Mouse (Mus musculus) CH12.LX (cell line): ENCODE measurements around the gene Slc6a18. TPM values are rescaled to one million over a fixed set of nuclear protein-coding genes. Genes with fewer than 3 reads are reported as not detected.
A peak's percentile ranks its signal among the peaks of the same experiment; 100 is the strongest.

Experiments used
- DNase-seq: peaks from one replicate; pipeline ENCODE4 v3.0.0-alpha.2; 2013; ENCODE audit errors: extremely low read depth
- H3K27ac ChIP-seq: 2 replicates; pipeline ENCODE4 v1.5.1; 2012; ENCODE audit warnings: low read depth, mild to moderate bottlenecking, control low read depth, moderate library complexity; ENCODE audit not compliant: insufficient read depth
- H3K27me3 ChIP-seq: replicated peaks from 2 replicates; pipeline ENCODE3; 2012; ENCODE audit warnings: inconsistent platforms
- H3K36me3 ChIP-seq, 2 experiments: replicated peaks in 1 of 2; 2 replicates each; pipeline versions ENCODE3 to v1.6.1; 2012; ENCODE audit warnings: inconsistent platforms in 1 of 2, low read length in 1 of 2, mild to moderate bottlenecking in 1 of 2, mixed read lengths in 1 of 2, moderate library complexity in 1 of 2; ENCODE audit not compliant: control insufficient read depth in 1 of 2, insufficient read depth in 1 of 2
- H3K4me1 ChIP-seq, 2 experiments: 2 replicates each; pipeline ENCODE4 v1.6.1; 2012; ENCODE audit warnings: inconsistent platforms in 1 of 2, moderate library complexity in 1 of 2; ENCODE audit not compliant: insufficient read depth in 2 of 2, control insufficient read depth in 1 of 2
- H3K4me2 ChIP-seq: 2 replicates; pipeline ENCODE4 v1.6.1; 2012; ENCODE audit warnings: low read depth, mild to moderate bottlenecking, control low read depth; ENCODE audit not compliant: poor library complexity, insufficient read depth, severe bottlenecking
- H3K4me3 ChIP-seq, 3 experiments: fragments of 150-350 bp in 1 of 3; sonication (generic) in 1 of 3; replicated peaks in 1 of 3; 2 replicates each; pipeline versions ENCODE3 to v1.5.1; 2011 to 2012; ENCODE audit warnings: low read depth in 2 of 3, low read length in 2 of 3, mild to moderate bottlenecking in 2 of 3, moderate library complexity in 2 of 3, control low read depth in 1 of 3, improper control_type of control experiment in 1 of 3, inconsistent platforms in 1 of 3, mixed read lengths in 1 of 3; ENCODE audit not compliant: poor library complexity in 1 of 3
- H3K79me2 ChIP-seq: replicated peaks from 2 replicates; pipeline ENCODE4 v1.6.1; 2012; ENCODE audit warnings: mild to moderate bottlenecking, moderate library complexity; ENCODE audit not compliant: control insufficient read depth, poor library complexity, insufficient read depth, severe bottlenecking; ENCODE audit errors: extremely low read depth
- H3K9ac ChIP-seq: 2 replicates; pipeline ENCODE4 v1.6.1; 2012; ENCODE audit warnings: low read depth, mild to moderate bottlenecking, control low read depth, moderate library complexity; ENCODE audit not compliant: insufficient read depth
- H3K9me3 ChIP-seq: replicated peaks from 2 replicates; pipeline ENCODE3; 2012; ENCODE audit warnings: low read length, inconsistent platforms, mixed read lengths
- BHLHE40 ChIP-seq: IDR thresholded peaks from 2 replicates; pipeline ENCODE4 v1.6.1; 2011; ENCODE audit warnings: mild to moderate bottlenecking, low read depth, low read length, improper control_type of control experiment
- CHD1 ChIP-seq: IDR thresholded peaks from 2 replicates; pipeline ENCODE4 v1.6.1; 2012; ENCODE audit warnings: low read depth, low read length, improper control_type of control experiment, inconsistent platforms
- CHD2 ChIP-seq: IDR thresholded peaks from 2 replicates; pipeline ENCODE4 v1.6.1; 2011; ENCODE audit warnings: low read length, improper control_type of control experiment
- CTCF ChIP-seq, 2 experiments: IDR thresholded peaks in 1 of 2; conservative IDR thresholded peaks in 1 of 2; 2 replicates each; pipeline ENCODE4 v1.5.1; 2011 to 2012; ENCODE audit warnings: low read depth in 2 of 2, low read length in 2 of 2, improper control_type of control experiment in 1 of 2, inconsistent platforms in 1 of 2, mild to moderate bottlenecking in 1 of 2, moderate library complexity in 1 of 2
- E2F4 ChIP-seq: IDR thresholded peaks from 2 replicates; pipeline ENCODE4 v1.6.1; 2011; ENCODE audit warnings: low read depth, low read length, improper control_type of control experiment; ENCODE audit not compliant: insufficient replicate concordance
- ELF1 ChIP-seq: IDR thresholded peaks from 2 replicates; pipeline ENCODE4 v1.6.1; 2014; ENCODE audit warnings: low read depth, mild to moderate bottlenecking, inconsistent platforms, low read length, improper control_type of control experiment
- EP300 ChIP-seq: IDR thresholded peaks from 2 replicates; pipeline ENCODE4 v1.6.1; 2011; ENCODE audit warnings: low read length, improper control_type of control experiment
- ETS1 ChIP-seq: conservative IDR thresholded peaks from 2 replicates; pipeline ENCODE4 v1.6.1; 2012; ENCODE audit warnings: low read depth, mild to moderate bottlenecking, inconsistent platforms, low read length, improper control_type of control experiment, moderate library complexity
- HCFC1 ChIP-seq: IDR thresholded peaks from 2 replicates; pipeline ENCODE4 v1.6.1; 2012; ENCODE audit warnings: low read depth, mild to moderate bottlenecking, inconsistent platforms, low read length, improper control_type of control experiment
- IRF4 ChIP-seq: IDR thresholded peaks from 2 replicates; pipeline ENCODE4 v1.6.1; 2014; ENCODE audit warnings: low read depth, mild to moderate bottlenecking, inconsistent platforms, low read length, improper control_type of control experiment
- JUN ChIP-seq: IDR thresholded peaks from 2 replicates; pipeline ENCODE4 v1.6.1; 2011; ENCODE audit warnings: low read depth, mild to moderate bottlenecking, low read length, improper control_type of control experiment, moderate library complexity; ENCODE audit not compliant: insufficient read depth
- JUND ChIP-seq: conservative IDR thresholded peaks from 2 replicates; pipeline ENCODE4 v1.6.1; 2011; ENCODE audit warnings: low read depth, low read length, improper control_type of control experiment
- KAT2A ChIP-seq: IDR thresholded peaks from 2 replicates; pipeline ENCODE4 v1.6.1; 2012; ENCODE audit warnings: low read length, improper control_type of control experiment, inconsistent platforms; ENCODE audit not compliant: insufficient replicate concordance
- MAX ChIP-seq: IDR thresholded peaks from 2 replicates; pipeline ENCODE4 v1.6.1; 2011; ENCODE audit warnings: low read length, improper control_type of control experiment
- MAZ ChIP-seq: IDR thresholded peaks from 2 replicates; pipeline ENCODE4 v1.6.1; 2012; ENCODE audit warnings: low read depth, mild to moderate bottlenecking, inconsistent platforms, low read length, improper control_type of control experiment, moderate library complexity
- MEF2A ChIP-seq: IDR thresholded peaks from 2 replicates; pipeline ENCODE4 v1.6.1; 2014; ENCODE audit warnings: low read depth, mild to moderate bottlenecking, inconsistent platforms, low read length, improper control_type of control experiment, borderline replicate concordance
- MXI1 ChIP-seq: IDR thresholded peaks from 2 replicates; pipeline ENCODE4 v1.6.1; 2011; ENCODE audit warnings: mild to moderate bottlenecking, low read depth, low read length, improper control_type of control experiment
- MYC ChIP-seq: IDR thresholded peaks from 2 replicates; pipeline ENCODE4 v1.6.1; 2011; ENCODE audit warnings: low read depth, mild to moderate bottlenecking, improper control_type of control experiment, low read length
- NELFE ChIP-seq: IDR thresholded peaks from 2 replicates; pipeline ENCODE4 v1.6.1; 2011; ENCODE audit warnings: low read depth, low read length, improper control_type of control experiment
- NRF1 ChIP-seq: IDR thresholded peaks from 2 replicates; pipeline ENCODE4 v1.6.1; 2014; ENCODE audit warnings: low read depth, mild to moderate bottlenecking, inconsistent platforms, low read length, improper control_type of control experiment, moderate library complexity
- PAX5 ChIP-seq: IDR thresholded peaks from 2 replicates; pipeline ENCODE4 v1.6.1; 2012; ENCODE audit warnings: low read length, inconsistent platforms, mixed read lengths
- POLR2AphosphoS2 ChIP-seq: IDR thresholded peaks from 2 replicates; pipeline ENCODE4 v1.6.1; 2011; ENCODE audit warnings: low read depth, low read length, improper control_type of control experiment
- RAD21 ChIP-seq: IDR thresholded peaks from 2 replicates; pipeline ENCODE4 v1.6.1; 2011; ENCODE audit warnings: low read depth, mild to moderate bottlenecking, low read length, improper control_type of control experiment, moderate library complexity
- RCOR1 ChIP-seq: conservative IDR thresholded peaks from 2 replicates; pipeline ENCODE4 v1.6.1; 2012; ENCODE audit warnings: low read depth, mild to moderate bottlenecking, inconsistent platforms, low read length, improper control_type of control experiment
- SIN3A ChIP-seq: IDR thresholded peaks from 2 replicates; pipeline ENCODE4 v1.6.1; 2012; ENCODE audit warnings: low read length, improper control_type of control experiment, inconsistent platforms
- SMC3 ChIP-seq: IDR thresholded peaks from 2 replicates; pipeline ENCODE4 v1.6.1; 2011; ENCODE audit warnings: low read depth, low read length, improper control_type of control experiment
- TBP ChIP-seq: conservative IDR thresholded peaks from 2 replicates; pipeline ENCODE4 v1.6.1; 2011; ENCODE audit warnings: low read depth, low read length, improper control_type of control experiment
- TCF12 ChIP-seq: IDR thresholded peaks from 2 replicates; pipeline ENCODE4 v1.6.1; 2014; ENCODE audit warnings: low read depth, mild to moderate bottlenecking, inconsistent platforms, low read length, improper control_type of control experiment
- USF1 ChIP-seq: IDR thresholded peaks from 2 replicates; pipeline ENCODE4 v1.6.1; 2014; ENCODE audit warnings: low read depth, mild to moderate bottlenecking, inconsistent platforms, low read length, improper control_type of control experiment
- USF2 ChIP-seq: conservative IDR thresholded peaks from 2 replicates; pipeline ENCODE4 v1.6.1; 2011; ENCODE audit warnings: low read depth, low read length, improper control_type of control experiment
- ZKSCAN1 ChIP-seq: IDR thresholded peaks from 2 replicates; pipeline ENCODE4 v1.6.1; 2012; ENCODE audit warnings: low read depth, inconsistent platforms, low read length, improper control_type of control experiment, borderline replicate concordance
- ZNF384 ChIP-seq: IDR thresholded peaks from 2 replicates; pipeline ENCODE4 v1.6.1; 2012; ENCODE audit warnings: low read depth, low read length, improper control_type of control experiment, inconsistent platforms
- dilution Hi-C: fragments of 300-500 bp; cut with MboI; formaldehyde crosslinking; loops from 2 replicates; pipeline ENCODE4 v1.14.3; 2020; ENCODE audit warnings: low sequenced_read_pairs; ENCODE audit not compliant: extremely low pct_unique_long_range_greater_than_20kb, extremely low pct_ligation_motif_present
- in situ Hi-C: fragments of 300-500 bp; cut with MboI; formaldehyde crosslinking; loops from 3 replicates; pipeline ENCODE4 v1.14.3; 2019; ENCODE audit warnings: low sequenced_read_pairs, low pct_ligation_motif_present, low pct_unique_long_range_greater_than_20kb, mixed read lengths
- polyA plus RNA-seq: library from polyadenylated mRNA; unstranded; fragments of >175 nt; gene quantifications from 2 replicates; pipeline ENCODE4 v1.2.1, GENCODE M21; 2012; ENCODE audit warnings: low read depth; ENCODE audit not compliant: insufficient read length
- total RNA-seq, 2 experiments: library from RNA; depleted of rRNA; stranded (reverse); fragments of 300-350 nt in 1 of 2; fragments of >200 nt in 1 of 2; gene quantifications; 2 replicates each; pipeline ENCODE4 v1.2.3; 2012 to 2014

Slc6a18 gene
- total and polyA plus RNA-seq, 3 experiments, result not detected

DNA sequence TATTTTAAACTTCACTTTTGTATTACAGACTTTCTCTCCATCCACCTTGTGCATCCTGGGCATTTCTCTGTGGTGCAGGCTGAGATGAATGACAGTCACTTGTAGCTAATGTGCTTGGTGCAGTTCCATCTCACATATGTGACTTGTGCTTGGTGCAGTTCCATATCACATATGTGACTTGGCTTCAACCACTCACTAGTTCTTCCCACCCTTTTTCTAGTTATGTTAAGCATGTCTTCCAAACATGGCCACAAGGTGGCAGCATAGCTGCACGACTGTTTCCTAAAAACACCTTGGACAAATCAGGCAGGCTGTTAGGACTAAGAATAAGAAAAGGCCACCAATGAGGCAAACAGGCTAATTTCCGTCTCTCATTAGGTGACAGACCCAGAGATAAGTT is 40.4 kb upstream of the Slc6a18 start:
- peak; percentile 82 for DNase-seq
- dilution Hi-C loops (no loop called here), in situ Hi-C loops (no loop called here)
- Histone ChIP-seq H3K79me2 (no peaks in the 10 kb centered on the region), H3K4me2 (no peak overlapping the region), H3K36me3 (no peaks in the 10 kb centered on the region), H3K4me1 (peaks cover 0 to 2% of the 10 kb centered on the region in 2 experiments; a peak in 2 of 4 replicates), H3K27me3 (peaks cover 3% of the 10 kb centered on the region), H3K9ac (no peak overlapping the region), H3K4me3 (no peak overlapping the region), H3K27ac (no peak overlapping the region), H3K9me3 (no peaks in the 10 kb centered on the region)
- no peak for TF ChIP-seq POLR2AphosphoS2
- no peak for TF ChIP-seq USF2
- TF ChIP-seq E2F4, result no peak
- TF ChIP-seq RAD21, result peak; percentile 89
- no peak for TF ChIP-seq MEF2A
- TF ChIP-seq IRF4, result no peak
- TF ChIP-seq ZNF384, result no peak
- no peak for TF ChIP-seq NELFE
- TF ChIP-seq TBP, result no peak
- TF ChIP-seq EP300, result no peak
- TF ChIP-seq NRF1, result no peak
- TF ChIP-seq PAX5, result no peak
- peak; percentile 78 for TF ChIP-seq SMC3
- TF ChIP-seq JUN, result no peak
- no peak for TF ChIP-seq HCFC1
- TF ChIP-seq RCOR1, result no peak
- no peak for TF ChIP-seq ETS1
- peak; percentile 76 to 95 for TF ChIP-seq CTCF (conservative IDR thresholded peaks at IDR 0.05 in 1 of 2, IDR thresholded peaks at IDR 0.05 in 1 of 2; ENCODE audit: low read depth in 2 of 2, low read length in 2 of 2)
- no peak for TF ChIP-seq USF1
- no peak for TF ChIP-seq BHLHE40
- no peak for TF ChIP-seq KAT2A
- TF ChIP-seq MAX, result no peak
- peak; percentile 33; the same call in 1 of the 2 replicates for TF ChIP-seq MYC

DNA sequence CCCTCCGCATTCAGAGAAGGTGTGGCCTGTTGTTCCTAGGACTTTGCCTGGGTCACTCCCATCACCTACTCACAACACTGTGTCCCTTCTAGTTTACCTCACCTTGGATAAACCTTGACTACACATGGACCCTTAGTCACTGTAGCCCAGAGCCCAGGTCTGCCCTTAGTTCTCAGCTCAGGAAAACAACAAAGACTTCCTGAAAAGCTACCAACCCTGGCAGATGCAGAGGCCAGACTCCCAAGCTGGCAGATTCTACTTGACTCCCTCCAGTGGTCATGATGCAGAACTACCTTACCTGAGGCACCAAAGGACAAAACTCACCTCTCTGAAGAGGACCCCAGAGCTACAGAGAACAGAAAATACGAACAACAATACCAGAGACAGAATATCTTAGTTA is 36.2 kb upstream of the Slc6a18 start:
- Histone ChIP-seq H3K79me2 (no peaks in the 10 kb centered on the region), H3K9me3 (no peaks in the 10 kb centered on the region), H3K27me3 (peaks cover 3% of the 10 kb centered on the region), H3K4me2 (no peak overlapping the region), H3K36me3 (no peaks in the 10 kb centered on the region), H3K4me3 (no peak overlapping the region), H3K4me1 (peaks cover 0 to 17% of the 10 kb centered on the region in 2 experiments; a peak in 2 of 4 replicates), H3K27ac (no peak overlapping the region), H3K9ac (no peak overlapping the region)
- in situ Hi-C loops, result no loop called here
- DNase-seq, result peak; percentile 24
- TF ChIP-seq MAZ, result no peak
- no peak for TF ChIP-seq MXI1
- no peak for TF ChIP-seq BHLHE40
- TF ChIP-seq JUND, result no peak
- TF ChIP-seq CHD2, result no peak
- TF ChIP-seq HCFC1, result no peak
- TF ChIP-seq EP300, result no peak
- peak; percentile 33 for TF ChIP-seq RAD21
- TF ChIP-seq SIN3A, result no peak
- TF ChIP-seq NRF1, result no peak
- no peak for TF ChIP-seq ZNF384
- peak; percentile 38 to 67; a peak in 3 of 4 replicates for TF ChIP-seq CTCF (conservative IDR thresholded peaks at IDR 0.05 in 1 of 2, IDR thresholded peaks at IDR 0.05 in 1 of 2; ENCODE audit: low read depth in 2 of 2, low read length in 2 of 2)
- TF ChIP-seq ZKSCAN1, result no peak
- no peak for TF ChIP-seq MEF2A
- no peak for TF ChIP-seq KAT2A
- no peak for TF ChIP-seq POLR2AphosphoS2
- TF ChIP-seq RCOR1, result no peak
- TF ChIP-seq ELF1, result no peak
- TF ChIP-seq TCF12, result no peak
- no peak for TF ChIP-seq CHD1
- no peak for TF ChIP-seq JUN
- peak; percentile 63 for TF ChIP-seq SMC3
- dilution Hi-C loops, result no loop called here
